Mouse (Mus musculus): ENCODE results near the gene A530016L24Rik. TPM values are rescaled to one million over a fixed set of nuclear protein-coding genes. Genes with fewer than 3 reads are reported as not detected.

Gene A530016L24Rik
- 2.3 and 10.9 TPM in 2 replicates for polyA plus RNA-seq (2015; fragmentation: Nextera tagmentation; extraction: Ambion mirVana)

GRCm38 (mm10) chr12:112489134-112489533 is at the start of gene A530016L24Rik:
Gene A530016L24Rik (plus strand): TSS chr12:112489448.

GRCm38 (mm10) chr12:112516697-112517337 is 27.6 kb downstream of the A530016L24Rik start, which contains the start of gene Tmem179:
Gene Tmem179 (minus strand): TSS chr12:112516747.

Other genes starting within 250 kb of the A530016L24Rik start
- 0.40 and 0.68 TPM in 2 replicates for gene Tmem179, start 27.3 kb downstream of the A530016L24Rik start, polyA plus RNA-seq (2015; fragmentation: Nextera tagmentation; extraction: Ambion mirVana)
- gene Inf2, start 99.3 kb downstream of the A530016L24Rik start, polyA plus RNA-seq (2015; fragmentation: Nextera tagmentation; extraction: Ambion mirVana): 3.1 and 3.5 TPM in 2 replicates
- gene Adssl1, start 130.6 kb downstream of the A530016L24Rik start, polyA plus RNA-seq (2015; fragmentation: Nextera tagmentation; extraction: Ambion mirVana): 273 and 281 TPM in 2 replicates
- gene Siva1, start 155.2 kb downstream of the A530016L24Rik start, polyA plus RNA-seq (2015; fragmentation: Nextera tagmentation; extraction: Ambion mirVana): 70.6 and 72.1 TPM in 2 replicates
- gene Akt1, start 185.4 kb downstream of the A530016L24Rik start, polyA plus RNA-seq (2015; fragmentation: Nextera tagmentation; extraction: Ambion mirVana): 80.8 and 86.8 TPM in 2 replicates
- 3.2 and 3.6 TPM in 2 replicates for gene Zbtb42, start 189.4 kb downstream of the A530016L24Rik start, polyA plus RNA-seq (2015; fragmentation: Nextera tagmentation; extraction: Ambion mirVana)
- 2.1 and 2.3 TPM in 2 replicates for gene Cep170b, start 231.0 kb downstream of the A530016L24Rik start, polyA plus RNA-seq (2015; fragmentation: Nextera tagmentation; extraction: Ambion mirVana)

Measured in skeletal muscle tissue, postnatal 0 days (tissue).